Mouse (Mus musculus): Measurements from ENCODE around the gene Dennd6a.

DNA sequence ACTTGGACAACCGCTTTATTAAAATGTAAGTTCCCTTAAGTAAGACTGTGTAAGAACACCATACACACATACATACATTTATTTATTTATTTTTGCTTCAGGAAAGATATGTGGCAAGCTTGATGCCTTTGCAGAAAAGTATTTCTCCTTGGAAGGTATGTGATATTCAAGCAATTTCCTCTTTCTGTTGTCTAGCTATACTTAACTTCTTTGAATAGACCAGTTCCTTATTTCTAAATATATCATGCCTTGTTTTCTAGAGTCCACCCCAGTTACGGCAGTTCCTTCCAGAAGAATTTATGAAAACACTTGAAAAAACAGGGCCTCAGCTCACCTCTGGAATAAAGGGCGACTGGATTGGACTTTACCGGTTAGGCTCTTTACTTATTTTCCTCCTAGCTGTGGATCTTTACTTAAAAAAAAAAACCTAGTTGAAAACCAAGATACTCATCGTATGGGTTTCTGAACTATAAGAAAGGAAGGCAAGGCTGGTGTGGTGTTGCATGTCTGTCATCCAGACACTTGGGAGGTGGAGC, 53.0 kb downstream of the Dennd6a start:
- TF ChIP-seq CTCF (IDR thresholded peaks at IDR 0.05; ENCODE audit: insufficient read depth, low read depth, low read length) (no peak), POLR2A (IDR thresholded peaks at IDR 0.05; ENCODE audit: insufficient read depth, low read depth, low read length) (no peak)

Measured in olfactory bulb, adult 2 months (tissue).